Mouse (Mus musculus): ENCODE measurements around the gene Tbx6. TPM values are rescaled to one million over a fixed set of nuclear protein-coding genes. Genes with fewer than 3 reads are reported as not detected.

Tbx6 gene
- total RNA-seq, 2 experiments from 2014 or later: 23.2 to 31.9 TPM

Other genes with a start within 250 kb of the Tbx6 start
Only the 30 nearest of the 32 such genes appear.
- gene Eif3c, start 215.1 kb upstream of the Tbx6 start, total RNA-seq (2015; ENCODE audit: low replicate concordance): 44.2 and 57.9 TPM in 2 replicates
- gene Eif3c, start 215.1 kb upstream of the Tbx6 start, total RNA-seq (2017; ENCODE audit: low replicate concordance): 79.4 and 87.0 TPM in 2 replicates
- gene Apobr, start 196.5 kb upstream of the Tbx6 start, total RNA-seq (2015; ENCODE audit: low replicate concordance): 4.8 and 9.8 TPM in 2 replicates
- 9.3 and 9.5 TPM in 2 replicates for gene Apobr, start 196.5 kb upstream of the Tbx6 start, total RNA-seq (2017; ENCODE audit: low replicate concordance)
- gene Cln3, start 195.7 kb upstream of the Tbx6 start, total RNA-seq (2015; ENCODE audit: low replicate concordance): 4.4 and 30.9 TPM in 2 replicates
- gene Cln3, start 195.7 kb upstream of the Tbx6 start, total RNA-seq (2017; ENCODE audit: low replicate concordance): 9.1 and 9.9 TPM in 2 replicates
- gene Il27, start 186.5 kb upstream of the Tbx6 start, total RNA-seq (2015; ENCODE audit: low replicate concordance): not detected in 2 replicates
- gene Il27, start 186.5 kb upstream of the Tbx6 start, total RNA-seq (2017; ENCODE audit: low replicate concordance): not detected in 2 replicates
- gene Nupr1, start 150.6 kb upstream of the Tbx6 start, total RNA-seq (2015; ENCODE audit: low replicate concordance): 10.4 and 11.9 TPM in 2 replicates
- 5.9 and 9.0 TPM in 2 replicates for gene Nupr1, start 150.6 kb upstream of the Tbx6 start, total RNA-seq (2017; ENCODE audit: low replicate concordance)
- gene Sgf29, start 132.2 kb upstream of the Tbx6 start, total RNA-seq (2015; ENCODE audit: low replicate concordance): 33.6 and 37.9 TPM in 2 replicates
- gene Sgf29, start 132.2 kb upstream of the Tbx6 start, total RNA-seq (2017; ENCODE audit: low replicate concordance): 6.8 and 17.6 TPM in 2 replicates
- not detected in 2 replicates for gene Sult1a1, start 105.1 kb upstream of the Tbx6 start, total RNA-seq (2015; ENCODE audit: low replicate concordance)
- 3.6 and 6.0 TPM in 2 replicates for gene Sult1a1, start 105.1 kb upstream of the Tbx6 start, total RNA-seq (2017; ENCODE audit: low replicate concordance)
- gene Bola2, start 86.1 kb upstream of the Tbx6 start, total RNA-seq (2015; ENCODE audit: low replicate concordance): 4.8 and 13.4 TPM in 2 replicates
- gene Bola2, start 86.1 kb upstream of the Tbx6 start, total RNA-seq (2017; ENCODE audit: low replicate concordance): 11.6 and 27.2 TPM in 2 replicates
- 0.19 and 1.9 TPM in 2 replicates for gene Slx1b, start 85.7 kb upstream of the Tbx6 start, total RNA-seq (2015; ENCODE audit: low replicate concordance)
- gene Slx1b, start 85.7 kb upstream of the Tbx6 start, total RNA-seq (2017; ENCODE audit: low replicate concordance): 0.42 and 1.4 TPM in 2 replicates
- gene Coro1a, start 73.7 kb upstream of the Tbx6 start, total RNA-seq (2015; ENCODE audit: low replicate concordance): 127 and 157 TPM in 2 replicates
- 132 and 182 TPM in 2 replicates for gene Coro1a, start 73.7 kb upstream of the Tbx6 start, total RNA-seq (2017; ENCODE audit: low replicate concordance)
- gene Mapk3, start 21.9 kb upstream of the Tbx6 start, total RNA-seq (2015; ENCODE audit: low replicate concordance): 46.1 and 51.8 TPM in 2 replicates
- 10.9 and 19.4 TPM in 2 replicates for gene Mapk3, start 21.9 kb upstream of the Tbx6 start, total RNA-seq (2017; ENCODE audit: low replicate concordance)
- gene Gdpd3, start 15.1 kb upstream of the Tbx6 start, total RNA-seq (2015; ENCODE audit: low replicate concordance): 5.6 TPM in 1 of 2 replicates, not detected in the other
- 5.4 and 7.2 TPM in 2 replicates for gene Gdpd3, start 15.1 kb upstream of the Tbx6 start, total RNA-seq (2017; ENCODE audit: low replicate concordance)
- gene Ypel3, start 4.5 kb upstream of the Tbx6 start, total RNA-seq (2015; ENCODE audit: low replicate concordance): 752 and 763 TPM in 2 replicates
- gene Ypel3, start 4.5 kb upstream of the Tbx6 start, total RNA-seq (2017; ENCODE audit: low replicate concordance): 364 and 550 TPM in 2 replicates
- gene Ppp4c, start 11.0 kb downstream of the Tbx6 start, total RNA-seq (2015; ENCODE audit: low replicate concordance): 46.7 and 84.9 TPM in 2 replicates
- 43.5 and 62.7 TPM in 2 replicates for gene Ppp4c, start 11.0 kb downstream of the Tbx6 start, total RNA-seq (2017; ENCODE audit: low replicate concordance)
- not detected in 2 replicates for gene Fam57b, start 16.2 kb downstream of the Tbx6 start, total RNA-seq (2015; ENCODE audit: low replicate concordance)
- not detected in 2 replicates for gene Fam57b, start 16.2 kb downstream of the Tbx6 start, total RNA-seq (2017; ENCODE audit: low replicate concordance)
- not detected in 2 replicates for gene 4930451I11Rik, start 50.2 kb downstream of the Tbx6 start, total RNA-seq (2015; ENCODE audit: low replicate concordance)
- not detected in 2 replicates for gene 4930451I11Rik, start 50.2 kb downstream of the Tbx6 start, total RNA-seq (2017; ENCODE audit: low replicate concordance)
- not detected in 2 replicates for gene Doc2a, start 65.9 kb downstream of the Tbx6 start, total RNA-seq (2015; ENCODE audit: low replicate concordance)
- not detected in 2 replicates for gene Doc2a, start 65.9 kb downstream of the Tbx6 start, total RNA-seq (2017; ENCODE audit: low replicate concordance)
- 5.2 and 9.2 TPM in 2 replicates for gene Hirip3, start 80.5 kb downstream of the Tbx6 start, total RNA-seq (2015; ENCODE audit: low replicate concordance)
- 38.2 and 40.8 TPM in 2 replicates for gene Hirip3, start 80.5 kb downstream of the Tbx6 start, total RNA-seq (2017; ENCODE audit: low replicate concordance)
- 14.4 and 35.5 TPM in 2 replicates for gene Ino80e, start 80.9 kb downstream of the Tbx6 start, total RNA-seq (2015; ENCODE audit: low replicate concordance)
- gene Ino80e, start 80.9 kb downstream of the Tbx6 start, total RNA-seq (2017; ENCODE audit: low replicate concordance): 4.9 and 9.9 TPM in 2 replicates
- gene Taok2, start 103.2 kb downstream of the Tbx6 start, total RNA-seq (2015; ENCODE audit: low replicate concordance): 6.9 and 9.6 TPM in 2 replicates
- gene Taok2, start 103.2 kb downstream of the Tbx6 start, total RNA-seq (2017; ENCODE audit: low replicate concordance): 17.0 and 31.8 TPM in 2 replicates
- gene Tmem219, start 141.4 kb downstream of the Tbx6 start, total RNA-seq (2015; ENCODE audit: low replicate concordance): 4.0 and 6.3 TPM in 2 replicates
- gene Tmem219, start 141.4 kb downstream of the Tbx6 start, total RNA-seq (2017; ENCODE audit: low replicate concordance): 2.1 and 6.8 TPM in 2 replicates
- 0.77 and 6.9 TPM in 2 replicates for gene Kctd13, start 147.4 kb downstream of the Tbx6 start, total RNA-seq (2015; ENCODE audit: low replicate concordance)
- gene Kctd13, start 147.4 kb downstream of the Tbx6 start, total RNA-seq (2017; ENCODE audit: low replicate concordance): 0.42 and 1.7 TPM in 2 replicates
- gene Asphd1, start 168.1 kb downstream of the Tbx6 start, total RNA-seq (2015; ENCODE audit: low replicate concordance): not detected in 2 replicates
- not detected in 2 replicates for gene Asphd1, start 168.1 kb downstream of the Tbx6 start, total RNA-seq (2017; ENCODE audit: low replicate concordance)
- not detected in 2 replicates for gene Sez6l2, start 169.1 kb downstream of the Tbx6 start, total RNA-seq (2015; ENCODE audit: low replicate concordance)
- gene Sez6l2, start 169.1 kb downstream of the Tbx6 start, total RNA-seq (2017; ENCODE audit: low replicate concordance): 0.84 TPM in 1 of 2 replicates, not detected in the other
- gene Cdipt, start 194.4 kb downstream of the Tbx6 start, total RNA-seq (2015; ENCODE audit: low replicate concordance): 14.8 and 23.1 TPM in 2 replicates
- 9.5 and 20.9 TPM in 2 replicates for gene Cdipt, start 194.4 kb downstream of the Tbx6 start, total RNA-seq (2017; ENCODE audit: low replicate concordance)
- gene Cdiptos, start 194.6 kb downstream of the Tbx6 start, total RNA-seq (2015; ENCODE audit: low replicate concordance): 5.0 TPM in 1 of 2 replicates, not detected in the other
- gene Cdiptos, start 194.6 kb downstream of the Tbx6 start, total RNA-seq (2017; ENCODE audit: low replicate concordance): not detected in 2 replicates
- 1.5 and 1.9 TPM in 2 replicates for gene Mvp, start 233.1 kb downstream of the Tbx6 start, total RNA-seq (2015; ENCODE audit: low replicate concordance)
- gene Mvp, start 233.1 kb downstream of the Tbx6 start, total RNA-seq (2017; ENCODE audit: low replicate concordance): 5.5 and 7.7 TPM in 2 replicates
- not detected in 2 replicates for gene Pagr1b, start 235.0 kb downstream of the Tbx6 start, total RNA-seq (2015; ENCODE audit: low replicate concordance)
- gene Pagr1b, start 235.0 kb downstream of the Tbx6 start, total RNA-seq (2017; ENCODE audit: low replicate concordance): not detected in 2 replicates
- 13.4 and 18.8 TPM in 2 replicates for gene Pagr1a, start 235.9 kb downstream of the Tbx6 start, total RNA-seq (2015; ENCODE audit: low replicate concordance)
- 7.0 and 7.1 TPM in 2 replicates for gene Pagr1a, start 235.9 kb downstream of the Tbx6 start, total RNA-seq (2017; ENCODE audit: low replicate concordance)
- gene Gm42742, start 239.6 kb downstream of the Tbx6 start, total RNA-seq (2015; ENCODE audit: low replicate concordance): 1.7 and 1.9 TPM in 2 replicates
- 8.1 and 9.1 TPM in 2 replicates for gene Gm42742, start 239.6 kb downstream of the Tbx6 start, total RNA-seq (2017; ENCODE audit: low replicate concordance)

Data from erythroblast, adult 5-6 weeks (primary cell).